ENCODE assay signal across 20 mouse cellular contexts in the genomic region with DNA sequence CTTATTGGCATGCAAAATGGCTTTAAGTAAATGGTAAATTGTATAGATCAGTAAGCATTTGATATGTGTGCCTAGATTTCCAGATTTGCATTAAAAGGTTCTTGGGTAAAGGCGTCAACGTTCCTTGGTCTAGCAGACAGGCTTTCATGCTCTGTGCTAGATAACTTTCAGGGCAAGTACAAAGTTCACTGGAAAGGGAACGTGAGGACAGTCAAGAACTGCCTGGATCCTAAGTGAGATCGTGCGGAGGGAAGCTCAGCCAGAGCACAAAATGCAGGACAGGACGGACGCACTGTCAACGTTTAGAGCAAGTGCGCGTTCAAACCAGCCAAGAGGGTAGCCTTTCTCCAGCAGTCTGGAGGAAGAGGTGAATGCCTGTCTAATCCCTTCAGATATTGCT.
"Had no signal": no experiment of that assay in that cellular context is flagged by ENCODE, and none has a peak within 500 bp of the region (broad histone marks: within the 10 kb centered on the region; RNA-seq: fewer than 3 reads in every experiment).

No protein-coding gene starts in this region.

- H3K27ac ChIP-seq: hindbrain, embryonic 13.5 days; kidney, embryonic 15.5 days; limb, embryonic 12.5 days; limb, embryonic 15.5 days; liver, embryonic 14.5 days; lung, embryonic 15.5 days; macrophage; midbrain, embryonic 12.5 days; midbrain, embryonic 15.5 days; neural tube, embryonic 12.5 days; neural tube, embryonic 15.5 days; stomach, embryonic 15.5 days had no signal

- H3K9ac ChIP-seq: hindbrain, embryonic 13.5 days; kidney, embryonic 15.5 days; limb, embryonic 12.5 days; limb, embryonic 15.5 days; liver, embryonic 14.5 days; lung, embryonic 15.5 days; midbrain, embryonic 12.5 days; midbrain, embryonic 15.5 days; neural tube, embryonic 12.5 days; neural tube, embryonic 15.5 days; stomach, embryonic 15.5 days had no signal

- DNase-seq: left cerebral cortex, postnatal 4 days; lung, postnatal 14 days; right cerebral cortex, adult 18-20 months; right cerebral cortex, postnatal 14 days; right cerebral cortex, postnatal 4 days; thymus, adult 18-20 months; thymus, postnatal 4 days had no signal

- H3K36me3 ChIP-seq: limb, embryonic 15.5 days; midbrain, embryonic 15.5 days; neural tube, embryonic 15.5 days had no signal

- H3K27me3 ChIP-seq: hindbrain, embryonic 13.5 days; kidney, embryonic 15.5 days; limb, embryonic 12.5 days; limb, embryonic 15.5 days; lung, embryonic 15.5 days; midbrain, embryonic 12.5 days; midbrain, embryonic 15.5 days; neural tube, embryonic 12.5 days; neural tube, embryonic 15.5 days; stomach, embryonic 15.5 days had no signal

- ATAC-seq: hindbrain, embryonic 16.5 days; midbrain, embryonic 15.5 days had no signal

- H3K4me3 ChIP-seq: hindbrain, embryonic 13.5 days; kidney, embryonic 15.5 days; limb, embryonic 12.5 days; limb, embryonic 15.5 days; lung, embryonic 15.5 days; midbrain, embryonic 12.5 days; midbrain, embryonic 15.5 days; neural tube, embryonic 12.5 days; neural tube, embryonic 15.5 days; stomach, embryonic 15.5 days had no signal

- H3K9me3 ChIP-seq: hindbrain, embryonic 13.5 days; kidney, embryonic 15.5 days; limb, embryonic 12.5 days; limb, embryonic 15.5 days; lung, embryonic 15.5 days; midbrain, embryonic 12.5 days; midbrain, embryonic 15.5 days; neural tube, embryonic 15.5 days; stomach, embryonic 15.5 days had no signal

- H3K4me2 ChIP-seq: hindbrain, embryonic 13.5 days; kidney, embryonic 15.5 days; limb, embryonic 12.5 days; limb, embryonic 15.5 days; lung, embryonic 15.5 days; midbrain, embryonic 12.5 days; midbrain, embryonic 15.5 days; neural tube, embryonic 12.5 days; neural tube, embryonic 15.5 days; stomach, embryonic 15.5 days had no signal
